Mouse (Mus musculus): ENCODE results near the gene Dlat. TPM values are rescaled to one million over a fixed set of nuclear protein-coding genes. Genes with fewer than 3 reads are reported as not detected.

Dlat gene
- total RNA-seq (2023): 10 to 100 TPM; 16.8 to 19.7 TPM

GRCm38 (mm10) chr9:50659392-50660217 lies at the start of gene Dlat:
Gene Dlat, minus strand, starts transcription at chr9:50659780.

GRCm38 (mm10) chr9:50616766-50617603 lies 42.6 kb downstream of the Dlat start, which contains the start of the genes Pih1d2 and Nkapd1:
Gene Pih1d2, plus strand, starts transcription at chr9:50617321.
Gene Nkapd1, minus strand, starts transcription at chr9:50617464.

GRCm38 (mm10) chr9:50603189-50603997 lies 56.2 kb downstream of the Dlat start, which contains the start of the genes Sdhd and Timm8b:
Gene Sdhd, minus strand, starts transcription at chr9:50603812.
Gene Timm8b, plus strand, starts transcription at chr9:50603910.

Other genes with a start within 250 kb of the Dlat start
- not detected for gene Plet1, start 165.3 kb downstream of the Dlat start, total RNA-seq (2023)
- 10 to 100 TPM; 43.3 to 51.7 TPM for gene Pts, start 131.1 kb downstream of the Dlat start, total RNA-seq (2023)
- gene Il18, start 105.0 kb downstream of the Dlat start, total RNA-seq (2023): 1 to 10 TPM; 5.0 to 6.4 TPM
- 1 to 10 TPM in 1 of 2 experiments, under 1 TPM in 1; 0.97 to 1.2 TPM for gene Bco2, start 104.6 kb downstream of the Dlat start, total RNA-seq (2023)
- gene Tex12, start 98.5 kb downstream of the Dlat start, total RNA-seq (2023): not detected
- 10 to 100 TPM; 80.6 to 81.3 TPM for gene Sdhd, start 56.0 kb downstream of the Dlat start, total RNA-seq (2023)
- 10 to 100 TPM; 51.8 to 58.1 TPM for gene Timm8b, start 55.9 kb downstream of the Dlat start, total RNA-seq (2023)
- under 1 TPM in 1 of 2 experiments, not detected in 1; 0.33 TPM for gene Pih1d2, start 42.5 kb downstream of the Dlat start, total RNA-seq (2023)
- gene Nkapd1, start 42.3 kb downstream of the Dlat start, total RNA-seq (2023): 10 to 100 TPM; 11.6 to 15.6 TPM
- gene Dixdc1, start 79.7 kb upstream of the Dlat start, total RNA-seq (2023): not detected
- gene 2310030G06Rik, start 86.8 kb upstream of the Dlat start, total RNA-seq (2023): not detected
- 1 to 10 TPM; 1.4 to 2.1 TPM for gene Cryab, start 91.5 kb upstream of the Dlat start, total RNA-seq (2023)
- gene Hspb2, start 92.6 kb upstream of the Dlat start, total RNA-seq (2023): not detected
- 1 to 10 TPM; 4.1 to 8.1 TPM for gene Fdxacb1, start 108.5 kb upstream of the Dlat start, total RNA-seq (2023)
- gene Alg9, start 115.2 kb upstream of the Dlat start, total RNA-seq (2023): 10 to 100 TPM; 12.7 to 14.5 TPM
- gene 1110032A03Rik, start 115.7 kb upstream of the Dlat start, total RNA-seq (2023): 1 to 10 TPM; 7.9 to 9.5 TPM
- 10 to 100 TPM; 24.1 to 27.8 TPM for gene Ppp2r1b, start 185.5 kb upstream of the Dlat start, total RNA-seq (2023)

All from neutrophil, adult 59 days (primary cell).